In genomic region chr11:49247255-49247654, GRCm38 (mm10) we compare ENCODE assay signal across 9 mouse cellular contexts. TPM values are rescaled to one million over a fixed set of nuclear protein-coding genes. Genes with fewer than 3 reads are reported as not detected.
DNase-seq lines count a peak whose midpoint lies in the region; ATAC-seq and TF ChIP-seq lines count a peak whose summit lies in the region.
"Had no signal": no experiment of that assay in that cellular context is flagged by ENCODE, and none has a peak within 500 bp of the region (broad histone marks: within the 10 kb centered on the region; RNA-seq: fewer than 3 reads in every experiment).

No protein-coding gene starts in this region.

- H3K27ac ChIP-seq in layer of hippocampus, adult 2 months = peak overlapping the region; percentile 58; the same call in 1 of the 2 replicates
- H3K27ac ChIP-seq in intestine, embryonic 16.5 days (ENCODE audit: low read length) = peak overlapping the region; percentile 9; the same call in 1 of the 2 replicates
- H3K27ac ChIP-seq in stomach, embryonic 15.5 days = peak overlapping the region; percentile 96; the same call in 1 of the 2 replicates

- no peaks in the 10 kb centered on the region for H3K9me3 ChIP-seq in intestine, embryonic 16.5 days (ENCODE audit: control insufficient read depth, low read length)
- H3K9me3 ChIP-seq in stomach, embryonic 15.5 days = no peaks in the 10 kb centered on the region

- H3K9ac ChIP-seq in intestine, embryonic 16.5 days (ENCODE audit: low read depth, low read length) = no peak overlapping the region
- H3K9ac ChIP-seq in stomach, embryonic 15.5 days = peak overlapping the region; percentile 8; the same call in 1 of the 2 replicates

- no peak for DNase-seq in layer of hippocampus, adult 2 months (ENCODE audit: low spot score in 2 of 2)
- no peak for DNase-seq in layer of hippocampus, adult 9-11 months
- peak; percentile 37 for DNase-seq in ZHBTc4 (ENCODE audit: low read depth, low spot score)
- DNase-seq in urinary bladder, postnatal 25 days (ENCODE audit: low spot score) = no peak
- DNase-seq in embryo, embryonic 10.5 days (ENCODE audit: low spot score) = no peak

- H3K4me1 ChIP-seq in intestine, embryonic 16.5 days (ENCODE audit: control insufficient read depth, insufficient read depth, low read length) = peaks cover 56% of the 10 kb centered on the region
- peaks cover 63% of the 10 kb centered on the region for H3K4me1 ChIP-seq in stomach, embryonic 15.5 days

- no peaks in the 10 kb centered on the region for H3K36me3 ChIP-seq in intestine, embryonic 16.5 days (ENCODE audit: control insufficient read depth, insufficient read depth, low read length)
- H3K36me3 ChIP-seq in stomach, embryonic 15.5 days = 0 out of 2 replicates have a peak, but pooled peaks cover 2% of the 10 kb centered on the region

- H3K4me2 ChIP-seq in intestine, embryonic 16.5 days (ENCODE audit: low read depth, low read length) = peak overlapping the region; percentile 66
- no peak overlapping the region; the same call in 1 of the 2 replicates for H3K4me2 ChIP-seq in stomach, embryonic 15.5 days

- WGBS in intestine, embryonic 16.5 days = 30% methylated on average over 2 of the region's 2 CpGs
- WGBS in stomach, embryonic 15.5 days = 16% methylated on average over 2 of the region's 2 CpGs

- H3K4me3 ChIP-seq in layer of hippocampus, adult 2 months = no peak overlapping the region
- no peak overlapping the region for H3K4me3 ChIP-seq in intestine, embryonic 16.5 days (ENCODE audit: low read length)
- H3K4me3 ChIP-seq in stomach, embryonic 15.5 days (replicated peaks) = no peak overlapping the region

- no peaks in the 10 kb centered on the region for H3K27me3 ChIP-seq in intestine, embryonic 16.5 days (replicated peaks; ENCODE audit: control insufficient read depth, insufficient read depth, low read length)
- H3K27me3 ChIP-seq in stomach, embryonic 15.5 days (replicated peaks) = no peaks in the 10 kb centered on the region

- no peak for TF ChIP-seq CTCF in layer of hippocampus, adult 2 months (conservative IDR thresholded peaks at IDR 0.05)

- ATAC-seq in intestine, embryonic 16.5 days = no peak
- ATAC-seq in stomach, embryonic 15.5 days (ENCODE audit: insufficient read depth, low FRiP score, low read depth) = no peak

RNA-seq across cellular contexts. Expression of gene Mgat1, which starts 3.3 kb away (rescaled TPM):
- total RNA-seq in layer of hippocampus, adult 2 months (2021) = 10 to 100 TPM; 62.1 to 64.3 TPM
- 62.4 and 65.8 TPM in 2 replicates for polyA plus RNA-seq in intestine, embryonic 16.5 days (2015; fragmentation: Nextera tagmentation; extraction: Ambion mirVana)
- 59.3 and 59.9 TPM in 2 replicates for polyA plus RNA-seq in stomach, embryonic 15.5 days (2015; fragmentation: Nextera tagmentation; extraction: Ambion mirVana)

RNA-seq across cellular contexts. Expression of gene Olfr1393, which starts 30.8 kb away (rescaled TPM):
- not detected for total RNA-seq in layer of hippocampus, adult 2 months (2021)
- 0.13 TPM in 1 of 2 replicates, not detected in the other for polyA plus RNA-seq in intestine, embryonic 16.5 days (2015; fragmentation: Nextera tagmentation; extraction: Ambion mirVana)
- polyA plus RNA-seq in stomach, embryonic 15.5 days (2015; fragmentation: Nextera tagmentation; extraction: Ambion mirVana) = not detected in 2 replicates

RNA-seq across cellular contexts. Expression of gene Olfr1392, which starts 37.8 kb away (rescaled TPM):
- not detected for total RNA-seq in layer of hippocampus, adult 2 months (2021)
- polyA plus RNA-seq in intestine, embryonic 16.5 days (2015; fragmentation: Nextera tagmentation; extraction: Ambion mirVana) = not detected in 2 replicates
- polyA plus RNA-seq in stomach, embryonic 15.5 days (2015; fragmentation: Nextera tagmentation; extraction: Ambion mirVana) = 0.06 TPM in 1 of 2 replicates, not detected in the other
- polyA plus RNA-seq: heart, embryonic 14.5 days had no signal

RNA-seq across cellular contexts. Expression of gene Zfp62, which starts 44.2 kb away (rescaled TPM):
- total RNA-seq in layer of hippocampus, adult 2 months (2021) = 10 to 100 TPM; 46.7 to 51.2 TPM
- 20.7 and 23.1 TPM in 2 replicates for polyA plus RNA-seq in intestine, embryonic 16.5 days (2015; fragmentation: Nextera tagmentation; extraction: Ambion mirVana)
- 31.0 and 34.2 TPM in 2 replicates for polyA plus RNA-seq in stomach, embryonic 15.5 days (2015; fragmentation: Nextera tagmentation; extraction: Ambion mirVana)

RNA-seq across cellular contexts. Expression of gene Olfr10, which starts 57.3 kb away (rescaled TPM):
- total RNA-seq in layer of hippocampus, adult 2 months (2021) = not detected
- not detected in 2 replicates for polyA plus RNA-seq in intestine, embryonic 16.5 days (2015; fragmentation: Nextera tagmentation; extraction: Ambion mirVana)
- polyA plus RNA-seq in stomach, embryonic 15.5 days (2015; fragmentation: Nextera tagmentation; extraction: Ambion mirVana) = not detected in 2 replicates
- polyA plus RNA-seq: cortical plate, adult 2 months; heart, embryonic 14.5 days had no signal

Comparison
In these comparisons a context has a peak if more than half of its experiments do, and no peak if none do; other contexts are left out.
1. H3K27ac ChIP-seq: peak in every context shown above with its lines; median percentile 96 in stomach, embryonic 15.5 days; 58 in layer of hippocampus, adult 2 months; 9 in intestine, embryonic 16.5 days.